In the genomic region with DNA sequence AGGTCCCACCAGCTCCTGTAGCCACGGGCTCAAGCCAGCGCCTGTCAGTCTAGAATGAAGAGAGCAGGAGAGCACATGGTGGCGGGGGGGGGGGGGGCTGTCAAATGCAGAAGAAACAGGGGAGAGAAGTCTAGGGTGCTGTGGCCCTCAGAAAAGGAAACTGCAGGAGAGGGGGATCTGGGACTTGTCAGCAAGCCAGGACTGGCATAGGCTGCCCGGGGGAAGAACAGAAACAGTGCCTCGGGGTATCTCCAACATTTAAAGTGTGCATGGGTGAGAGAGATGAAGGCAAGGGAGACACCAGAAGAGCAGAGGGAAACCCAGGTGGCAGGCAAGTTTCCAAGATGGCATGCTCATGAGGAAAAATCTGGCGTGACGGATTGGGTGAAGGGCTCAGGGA, we compare ENCODE assay signal across 31 mouse cellular contexts. TPM values are rescaled to one million over a fixed set of nuclear protein-coding genes. Genes with fewer than 3 reads are reported as not detected.
DNase-seq lines count a peak whose midpoint lies in the region; ATAC-seq and TF ChIP-seq lines count a peak whose summit lies in the region.
"Had no signal": no experiment of that assay in that cellular context is flagged by ENCODE, and none has a peak within 500 bp of the region (broad histone marks: within the 10 kb centered on the region; RNA-seq: fewer than 3 reads in every experiment).

No protein-coding gene starts in this region.

- no peaks in the 10 kb centered on the region for H3K36me3 ChIP-seq in forebrain, postnatal 0 days (ENCODE audit: insufficient read depth)
- no peaks in the 10 kb centered on the region for H3K36me3 ChIP-seq in forebrain, embryonic 10.5 days (replicated peaks)
- H3K36me3 ChIP-seq: embryonic facial prominence, embryonic 12.5 days; G1E; heart, embryonic 10.5 days; heart, embryonic 15.5 days; hindbrain, embryonic 15.5 days; intestine, embryonic 15.5 days; limb, embryonic 12.5 days; liver, embryonic 15.5 days; lung, embryonic 15.5 days had no signal

- 0 out of 2 replicates have a peak, but pooled peaks have one; percentile 11 for ATAC-seq in forebrain, postnatal 0 days
- ATAC-seq: intestine, embryonic 15.5 days had no signal

- H3K4me2 ChIP-seq in forebrain, postnatal 0 days (ENCODE audit: low read depth) = no peak overlapping the region
- H3K4me2 ChIP-seq: embryonic facial prominence, embryonic 12.5 days; heart, embryonic 15.5 days; hindbrain, embryonic 15.5 days; intestine, embryonic 15.5 days; limb, embryonic 12.5 days; liver, embryonic 15.5 days; lung, embryonic 15.5 days; midbrain, embryonic 11.5 days had no signal

- DNase-seq in cerebellum, adult 18-20 months = peak; percentile 24 to 41
- DNase-seq in cerebellum, adult 9-11 months = no peak
- peak; percentile 43 for DNase-seq in forebrain, postnatal 0 days
- DNase-seq in forebrain, embryonic 10.5 days (ENCODE audit: extremely low spot score, low spot score) = no peak
- no peak for DNase-seq in layer of hippocampus, adult 2 months (ENCODE audit: low spot score in 2 of 2)
- no peak for DNase-seq in layer of hippocampus, adult 8-10 months (ENCODE audit: low spot score in 2 of 2)
- DNase-seq in brain, adult 2 months (ENCODE audit: low read depth, low spot score) = peak; percentile 49
- no peak for DNase-seq in kidney, postnatal 10 days
- DNase-seq: adrenal gland, adult 8-10 months; cerebellum, adult 8-10 months; embryo, embryonic 11 days; gastrocnemius, postnatal 25 days; heart, adult 11 months; kidney, adult 2 months; kidney, postnatal 4 days; layer of hippocampus, adult 9-11 months; right cerebral cortex, postnatal 25 days; thymus, postnatal 14 days had no signal

- H3K9me3 ChIP-seq in forebrain, postnatal 0 days (ENCODE audit: low read length) = no peaks in the 10 kb centered on the region
- H3K9me3 ChIP-seq in forebrain, embryonic 10.5 days = peaks cover 4% of the 10 kb centered on the region; the same call in 1 of the 2 replicates
- H3K9me3 ChIP-seq: embryonic facial prominence, embryonic 12.5 days; G1E; heart, embryonic 10.5 days; heart, embryonic 15.5 days; hindbrain, embryonic 15.5 days; intestine, embryonic 15.5 days; liver, embryonic 15.5 days; lung, embryonic 15.5 days had no signal

- TF ChIP-seq CTCF in forebrain, postnatal 0 days (IDR thresholded peaks at IDR 0.05; ENCODE audit: low read depth) = no peak
- TF ChIP-seq CTCF in layer of hippocampus, adult 2 months (conservative IDR thresholded peaks at IDR 0.05) = no peak

- no peak overlapping the region for H3K27ac ChIP-seq in forebrain, postnatal 0 days (ENCODE audit: low read depth, low read length)
- no peak overlapping the region for H3K27ac ChIP-seq in forebrain, embryonic 10.5 days
- peak overlapping the region; percentile 53; the same call in 1 of the 2 replicates for H3K27ac ChIP-seq in layer of hippocampus, adult 2 months
- H3K27ac ChIP-seq: embryonic facial prominence, embryonic 12.5 days; heart, embryonic 10.5 days; heart, embryonic 15.5 days; hindbrain, embryonic 15.5 days; intestine, embryonic 15.5 days; limb, embryonic 12.5 days; liver, embryonic 15.5 days; lung, embryonic 15.5 days had no signal

- peaks cover 9% of the 10 kb centered on the region for H3K27me3 ChIP-seq in forebrain, postnatal 0 days (ENCODE audit: insufficient read depth, low read length)
- peaks cover 36% of the 10 kb centered on the region for H3K27me3 ChIP-seq in forebrain, embryonic 10.5 days (ENCODE audit: poor library complexity, severe bottlenecking)
- H3K27me3 ChIP-seq: hindbrain, embryonic 15.5 days had no signal

- H3K4me1 ChIP-seq in forebrain, postnatal 0 days (ENCODE audit: insufficient read depth) = no peaks in the 10 kb centered on the region
- H3K4me1 ChIP-seq in forebrain, embryonic 10.5 days = peaks cover 9% of the 10 kb centered on the region
- H3K4me1 ChIP-seq: embryonic facial prominence, embryonic 12.5 days; limb, embryonic 12.5 days; liver, embryonic 15.5 days; lung, embryonic 15.5 days had no signal

- H3K4me3 ChIP-seq in forebrain, postnatal 0 days (ENCODE audit: low read depth, low read length) = no peak overlapping the region
- no peak overlapping the region for H3K4me3 ChIP-seq in forebrain, embryonic 10.5 days
- H3K4me3 ChIP-seq in layer of hippocampus, adult 2 months = no peak overlapping the region
- H3K4me3 ChIP-seq: embryonic facial prominence, embryonic 12.5 days; heart, embryonic 10.5 days; heart, embryonic 15.5 days; hindbrain, embryonic 15.5 days; intestine, embryonic 15.5 days; limb, embryonic 12.5 days; liver, embryonic 15.5 days; lung, embryonic 15.5 days had no signal

- WGBS in forebrain, postnatal 0 days = 63% methylated on average over 7 of the region's 7 CpGs
- 86% methylated on average over 7 of the region's 7 CpGs for WGBS in forebrain, embryonic 10.5 days

- H3K9ac ChIP-seq in forebrain, postnatal 0 days = no peak overlapping the region
- H3K9ac ChIP-seq: embryonic facial prominence, embryonic 12.5 days; heart, embryonic 15.5 days; hindbrain, embryonic 15.5 days; intestine, embryonic 15.5 days; limb, embryonic 12.5 days; liver, embryonic 15.5 days; lung, embryonic 15.5 days had no signal

RNA-seq across cellular contexts. Expression of a gene that starts 12.9 kb away (rescaled TPM):
- total RNA-seq in forebrain, postnatal 0 days (2014; rRNA removed) = 98.6 and 100 TPM in 2 replicates
- polyA plus RNA-seq in forebrain, postnatal 0 days (2015; fragmentation: Nextera tagmentation; extraction: Ambion mirVana) = 86.4 and 90.9 TPM in 2 replicates
- polyA plus RNA-seq in forebrain, embryonic 10.5 days (2016; fragmentation: Nextera tagmentation; extraction: Ambion mirVana) = 56.7 and 57.5 TPM in 2 replicates
- total RNA-seq in layer of hippocampus, adult 2 months (2021) = 10 to 100 TPM; 37.3 to 38.6 TPM
- total RNA-seq in layer of hippocampus, adult 8-10 months (2022) = 10 to 100 TPM; 36.4 to 42.8 (median 40.1) TPM
- total RNA-seq: megakaryocyte progenitor cell, adult 5-6 weeks had no signal

RNA-seq across cellular contexts. Expression of a gene that starts 32.4 kb away (rescaled TPM):
- 52.4 and 55.8 TPM in 2 replicates for total RNA-seq in forebrain, postnatal 0 days (2014; rRNA removed)
- 0.77 and 0.99 TPM in 2 replicates for polyA plus RNA-seq in forebrain, postnatal 0 days (2015; fragmentation: Nextera tagmentation; extraction: Ambion mirVana)
- 0.22 and 0.34 TPM in 2 replicates for polyA plus RNA-seq in forebrain, embryonic 10.5 days (2016; fragmentation: Nextera tagmentation; extraction: Ambion mirVana)
- total RNA-seq in layer of hippocampus, adult 2 months (2021) = 100 to 1,000 TPM; 305 to 320 TPM
- total RNA-seq in layer of hippocampus, adult 8-10 months (2022) = 100 to 1,000 TPM; 237 to 262 (median 255) TPM
- total RNA-seq: liver, adult 2 months; megakaryocyte progenitor cell, adult 5-6 weeks; monocyte, adult 5-6 weeks had no signal
- polyA plus RNA-seq: liver, embryonic 15.5 days had no signal

RNA-seq across cellular contexts. Expression of a gene that starts 42.3 kb away (rescaled TPM):
- 47.4 and 53.7 TPM in 2 replicates for total RNA-seq in forebrain, postnatal 0 days (2014; rRNA removed)
- polyA plus RNA-seq in forebrain, postnatal 0 days (2015; fragmentation: Nextera tagmentation; extraction: Ambion mirVana) = 27.4 and 37.2 TPM in 2 replicates
- 26.0 and 28.8 TPM in 2 replicates for polyA plus RNA-seq in forebrain, embryonic 10.5 days (2016; fragmentation: Nextera tagmentation; extraction: Ambion mirVana)
- 10 to 100 TPM; 39.4 to 47.0 TPM for total RNA-seq in layer of hippocampus, adult 2 months (2021)
- 10 to 100 TPM; 35.4 to 47.0 (median 41.5) TPM for total RNA-seq in layer of hippocampus, adult 8-10 months (2022)

RNA-seq across cellular contexts. Expression of a gene that starts 59.8 kb away (rescaled TPM):
- total RNA-seq in forebrain, postnatal 0 days (2014; rRNA removed) = 10.9 and 16.0 TPM in 2 replicates
- polyA plus RNA-seq in forebrain, postnatal 0 days (2015; fragmentation: Nextera tagmentation; extraction: Ambion mirVana) = 8.4 and 9.7 TPM in 2 replicates
- polyA plus RNA-seq in forebrain, embryonic 10.5 days (2016; fragmentation: Nextera tagmentation; extraction: Ambion mirVana) = 19.6 and 21.2 TPM in 2 replicates
- 10 to 100 TPM; 12.3 to 12.4 TPM for total RNA-seq in layer of hippocampus, adult 2 months (2021)
- total RNA-seq in layer of hippocampus, adult 8-10 months (2022) = 10 to 100 TPM; 12.4 to 17.6 (median 13.5) TPM

Comparison
In these comparisons a context has a peak if more than half of its experiments do, and no peak if none do; other contexts are left out.
1. DNase-seq: peak in cerebellum, adult 18-20 months (2 of 2), forebrain, postnatal 0 days (single experiment) and brain, adult 2 months (single experiment); none in cerebellum, adult 9-11 months (single experiment), forebrain, embryonic 10.5 days (single experiment), layer of hippocampus, adult 2 months (0 of 2), layer of hippocampus, adult 8-10 months (0 of 2) and kidney, postnatal 10 days (single experiment).